Mouse (Mus musculus) hindbrain, postnatal 0 days (tissue): ENCODE measurements around the gene Agr2. TPM values are rescaled to one million over a fixed set of nuclear protein-coding genes. Genes with fewer than 3 reads are reported as not detected.

Experiments
- ATAC-seq: fragments of 200-750 bp; cut with Nextera tagmentation; 2 replicates; pipeline ENCODE4 v1.8.0; 2017; ENCODE audit warnings: mild to moderate bottlenecking, moderate TSS enrichment, moderate library complexity
- DNase-seq: peaks from one replicate; pipeline ENCODE4 v3.0.0-alpha.2; 2015; ENCODE audit warnings: low spot score
- H3K27ac ChIP-seq: fragments of 300-500 bp; sonication (generic); 2 replicates; pipeline ENCODE4 v1.5.1; 2014; ENCODE audit warnings: mild to moderate bottlenecking
- H3K27me3 ChIP-seq: fragments of 300-500 bp; sonication (generic); 2 replicates; pipeline ENCODE4 v1.6.1; 2014; ENCODE audit warnings: low read length, mixed read lengths; ENCODE audit not compliant: insufficient read depth
- H3K36me3 ChIP-seq: fragments of 300-500 bp; sonication (generic); 2 replicates; pipeline ENCODE4 v1.6.1; 2014; ENCODE audit warnings: low read length, mixed read lengths; ENCODE audit not compliant: insufficient read depth
- H3K4me1 ChIP-seq: fragments of 300-500 bp; sonication (generic); 2 replicates; pipeline ENCODE4 v1.6.1; 2014; ENCODE audit warnings: antibody characterized with exemption, low read length, mixed read lengths; ENCODE audit not compliant: insufficient read depth
- H3K4me2 ChIP-seq: fragments of 300-500 bp; sonication (generic); 2 replicates; pipeline ENCODE4 v1.6.1; 2014; ENCODE audit warnings: low read depth, mild to moderate bottlenecking, low read length, moderate library complexity, mixed read lengths
- H3K4me3 ChIP-seq: fragments of 300-500 bp; sonication (generic); 2 replicates; pipeline ENCODE4 v1.5.1; 2014; ENCODE audit warnings: low read length
- H3K9ac ChIP-seq: fragments of 300-500 bp; sonication (generic); replicated peaks from 2 replicates; pipeline ENCODE4 v1.6.1; 2014; ENCODE audit warnings: mild to moderate bottlenecking, low read length, moderate library complexity, mixed read lengths
- H3K9me3 ChIP-seq: fragments of 300-500 bp; sonication (generic); 2 replicates; pipeline ENCODE4 v1.6.1; 2016; ENCODE audit warnings: low read length, mixed read lengths
- CTCF ChIP-seq: IDR thresholded peaks from 2 replicates; pipeline ENCODE4 v1.5.1; 2016; ENCODE audit warnings: antibody characterized with exemption, control low read depth, low read depth
- WGBS: fragments of 180-500 bp; shearing (Covaris S2); extraction: QIAGEN DNeasy Blood & Tissue Kit; methylation state at CpG from one replicate; pipeline ENCODE4 v1.1.7; 2014; 5-methylcytosine and 5-hydroxymethylcytosine counted together
- polyA plus RNA-seq: library from polyadenylated mRNA; unstranded; fragments of >200 nt; fragmentation: Nextera tagmentation; extraction: Ambion mirVana; gene quantifications from 2 replicates; pipeline ENCODE4 v1.2.1, GENCODE M21; 2015
- total RNA-seq: library from RNA; depleted of rRNA; stranded (reverse); fragments of >200 nt; gene quantifications from 2 replicates; pipeline ENCODE4 v1.2.3, GENCODE M21; 2014

The Agr2 gene
- total and polyA plus RNA-seq, 2 experiments from 2014 or later: 0.25 TPM; not detected in 1

GRCm38 (mm10) chr12:35979625-35980024 is 13.1 kb upstream of the Agr2 start:
- no peak overlapping the region for H3K4me3 ChIP-seq
- WGBS: 86% methylated on average over 5 of the region's 5 CpGs
- ATAC-seq: no peak
- H3K9ac ChIP-seq: no peak overlapping the region
- no peaks in the 10 kb centered on the region for H3K27me3 ChIP-seq
- H3K27ac ChIP-seq: no peak overlapping the region
- no peaks in the 10 kb centered on the region for H3K9me3 ChIP-seq
- DNase-seq: no peak
- no peak overlapping the region for H3K4me2 ChIP-seq
- no peaks in the 10 kb centered on the region for H3K36me3 ChIP-seq
- H3K4me1 ChIP-seq: no peaks in the 10 kb centered on the region
- TF ChIP-seq CTCF: no peak

- WGBS: 30% methylated on average over 6 of the region's 6 CpGs
- no peak overlapping the region for H3K27ac ChIP-seq
- TF ChIP-seq CTCF: no peak
- DNase-seq (peak; percentile 27), ATAC-seq (peak; percentile 86)
- no peaks in the 10 kb centered on the region for H3K27me3 ChIP-seq
- H3K36me3 ChIP-seq: no peaks in the 10 kb centered on the region
- H3K4me2 ChIP-seq: no peak overlapping the region
- no peak overlapping the region for H3K9ac ChIP-seq
- no peak overlapping the region for H3K4me3 ChIP-seq
- no peaks in the 10 kb centered on the region for H3K4me1 ChIP-seq
- no peaks in the 10 kb centered on the region for H3K9me3 ChIP-seq
Measured at GRCm38 (mm10) chr12:35981732-35982360, 10.9 kb upstream of the Agr2 start.

- 95% methylated on average over 9 of the region's 9 CpGs for WGBS
- no peak for ATAC-seq
- Histone ChIP-seq H3K27me3 (no peaks in the 10 kb centered on the region), H3K9me3 (no peaks in the 10 kb centered on the region), H3K36me3 (no peaks in the 10 kb centered on the region), H3K4me1 (no peaks in the 10 kb centered on the region), H3K4me3 (no peak overlapping the region), H3K27ac (no peak overlapping the region), H3K4me2 (no peak overlapping the region), H3K9ac (no peak overlapping the region)
- TF ChIP-seq CTCF: no peak
- no peak for DNase-seq
Measured at GRCm38 (mm10) chr12:35983472-35983871, 9.2 kb upstream of the Agr2 start.

- WGBS: 86% methylated on average over 5 of the region's 5 CpGs
- no peak for DNase-seq
- Histone ChIP-seq H3K36me3 (no peaks in the 10 kb centered on the region), H3K4me3 (no peak overlapping the region), H3K27me3 (no peaks in the 10 kb centered on the region), H3K4me2 (no peak overlapping the region), H3K9me3 (no peaks in the 10 kb centered on the region), H3K9ac (no peak overlapping the region), H3K4me1 (no peaks in the 10 kb centered on the region), H3K27ac (no peak overlapping the region)
- ATAC-seq: no peak
- no peak for TF ChIP-seq CTCF
Measured at GRCm38 (mm10) chr12:35984743-35985142, 8.0 kb upstream of the Agr2 start.

GRCm38 (mm10) chr12:35993583-35993982 is 876 bp downstream of the Agr2 start:
- WGBS: 81% methylated on average over 3 of the region's 3 CpGs
- no peak overlapping the region for H3K9ac ChIP-seq
- H3K9me3 ChIP-seq: no peaks in the 10 kb centered on the region
- no peaks in the 10 kb centered on the region for H3K36me3 ChIP-seq
- H3K27ac ChIP-seq: no peak overlapping the region
- H3K4me2 ChIP-seq: no peak overlapping the region
- no peak for TF ChIP-seq CTCF
- ATAC-seq (no peak), DNase-seq (no peak)
- no peaks in the 10 kb centered on the region for H3K27me3 ChIP-seq
- no peak overlapping the region for H3K4me3 ChIP-seq
- 0 out of 2 replicates have a peak, but pooled peaks cover 4% of the 10 kb centered on the region for H3K4me1 ChIP-seq

- DNase-seq: peak; percentile 72
- Histone ChIP-seq H3K4me3 (no peak overlapping the region), H3K4me1 (0 out of 2 replicates have a peak, but pooled peaks cover 4% of the 10 kb centered on the region), H3K9ac (no peak overlapping the region), H3K27ac (no peak overlapping the region), H3K4me2 (no peak overlapping the region), H3K9me3 (no peaks in the 10 kb centered on the region), H3K27me3 (no peaks in the 10 kb centered on the region), H3K36me3 (no peaks in the 10 kb centered on the region)
- peak; percentile 53; the same call in 1 of the 2 replicates for ATAC-seq
- no peak for TF ChIP-seq CTCF
Measured at GRCm38 (mm10) chr12:35994098-35994497, 1.4 kb downstream of the Agr2 start.

- Histone ChIP-seq H3K4me2 (no peak overlapping the region), H3K4me1 (0 out of 2 replicates have a peak, but pooled peaks cover 4% of the 10 kb centered on the region), H3K9ac (no peak overlapping the region), H3K9me3 (no peaks in the 10 kb centered on the region), H3K27me3 (no peaks in the 10 kb centered on the region), H3K27ac (no peak overlapping the region), H3K4me3 (no peak overlapping the region), H3K36me3 (no peaks in the 10 kb centered on the region)
- ATAC-seq: peak; percentile 64; the same call in 1 of the 2 replicates
- DNase-seq: peak; percentile 75
- TF ChIP-seq CTCF: peak; percentile 65
- 29% methylated on average over 5 of the region's 5 CpGs for WGBS
Measured at GRCm38 (mm10) chr12:35995799-35996198, 3.1 kb downstream of the Agr2 start.
